Mouse (Mus musculus): ENCODE results near the gene Zscan2. TPM values are rescaled to one million over a fixed set of nuclear protein-coding genes. Genes with fewer than 3 reads are reported as not detected.

The Zscan2 gene
- polyA plus RNA-seq, 1 experiment from 2014 or later, result 0.26 TPM

- Histone ChIP-seq H3K27me3 (no peaks in the 10 kb centered on the region), H3K9me3 (replicated peaks) (no peaks in the 10 kb centered on the region), H3K4me2 (no peak overlapping the region), H3K4me1 (replicated peaks) (peaks cover 46% of the 10 kb centered on the region), H3K36me3 (replicated peaks) (0 out of 2 replicates have a peak, but pooled peaks cover 8% of the 10 kb centered on the region), H3K27ac (replicated peaks) (no peak overlapping the region), H3K9ac (no peak overlapping the region), H3K4me3 (replicated peaks) (no peak overlapping the region)
- 69% methylated on average over 5 of the region's 5 CpGs for WGBS (ENCODE audit: insufficient replicate concordance)
- ATAC-seq (ENCODE audit: insufficient read depth), result no peak
Observed at GRCm38 (mm10) chr7:80863520-80863919, 2.8 kb downstream of the Zscan2 start.

GRCm38 (mm10) chr7:80864151-80864550, 3.4 kb downstream of the Zscan2 start:
- Histone ChIP-seq H3K4me1 (replicated peaks) (peaks cover 46% of the 10 kb centered on the region), H3K27ac (replicated peaks) (0 out of 2 replicates have a peak overlapping the region, but pooled peaks have one; percentile 64), H3K4me3 (replicated peaks) (no peak overlapping the region), H3K36me3 (replicated peaks) (0 out of 2 replicates have a peak, but pooled peaks cover 11% of the 10 kb centered on the region), H3K27me3 (no peaks in the 10 kb centered on the region), H3K9ac (no peak overlapping the region), H3K4me2 (no peak overlapping the region), H3K9me3 (replicated peaks) (no peaks in the 10 kb centered on the region)
- no peak for ATAC-seq (ENCODE audit: insufficient read depth)
- 24% methylated on average over 1 of the region's 1 CpGs for WGBS (ENCODE audit: insufficient replicate concordance)

DNA sequence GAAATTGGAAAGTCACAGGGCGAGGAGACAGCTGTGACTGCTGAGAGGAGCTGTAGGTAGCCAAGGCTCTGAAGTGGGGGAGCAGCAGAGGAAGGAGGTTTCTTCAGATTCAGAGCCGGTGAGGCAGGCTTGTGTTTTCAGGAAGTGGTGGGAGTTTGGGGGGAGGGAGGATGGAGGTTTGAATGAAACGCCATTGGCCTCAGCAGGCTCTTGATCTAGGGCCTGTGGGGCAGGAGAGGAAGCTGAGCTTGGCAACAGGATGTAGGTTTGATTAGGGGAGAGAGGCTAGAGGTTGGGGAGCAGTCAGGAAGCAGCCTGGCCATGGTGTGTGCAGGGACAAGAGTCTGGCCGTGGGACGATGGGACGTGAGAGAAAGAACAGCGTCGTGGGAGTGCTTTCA, 4.1 kb downstream of the Zscan2 start:
- no peaks in the 10 kb centered on the region for H3K9me3 ChIP-seq (replicated peaks)
- H3K27ac ChIP-seq (replicated peaks), result peak overlapping the region; percentile 64
- H3K4me1 ChIP-seq (replicated peaks), result peaks cover 45% of the 10 kb centered on the region
- WGBS (ENCODE audit: insufficient replicate concordance), result 15% methylated on average over 8 of the region's 8 CpGs
- no peak overlapping the region for H3K4me3 ChIP-seq (replicated peaks)
- 0 out of 2 replicates have a peak, but pooled peaks cover 14% of the 10 kb centered on the region for H3K36me3 ChIP-seq (replicated peaks)
- H3K4me2 ChIP-seq, result peak overlapping the region; percentile 21
- H3K9ac ChIP-seq, result no peak overlapping the region
- no peaks in the 10 kb centered on the region for H3K27me3 ChIP-seq
- ATAC-seq (ENCODE audit: insufficient read depth), result no peak

GRCm38 (mm10) chr7:80865521-80865920, 4.8 kb downstream of the Zscan2 start:
- H3K27ac ChIP-seq (replicated peaks), result peak overlapping the region; percentile 64
- H3K4me3 ChIP-seq (replicated peaks), result no peak overlapping the region
- peak overlapping the region; percentile 21; the same call in 1 of the 2 replicates for H3K4me2 ChIP-seq
- no peak for ATAC-seq (ENCODE audit: insufficient read depth)
- H3K9ac ChIP-seq, result no peak overlapping the region
- no peaks in the 10 kb centered on the region for H3K27me3 ChIP-seq
- peaks cover 38% of the 10 kb centered on the region for H3K4me1 ChIP-seq (replicated peaks)
- 64% methylated on average over 7 of the region's 7 CpGs for WGBS (ENCODE audit: insufficient replicate concordance)
- no peaks in the 10 kb centered on the region for H3K9me3 ChIP-seq (replicated peaks)
- 0 out of 2 replicates have a peak, but pooled peaks cover 14% of the 10 kb centered on the region for H3K36me3 ChIP-seq (replicated peaks)

DNA sequence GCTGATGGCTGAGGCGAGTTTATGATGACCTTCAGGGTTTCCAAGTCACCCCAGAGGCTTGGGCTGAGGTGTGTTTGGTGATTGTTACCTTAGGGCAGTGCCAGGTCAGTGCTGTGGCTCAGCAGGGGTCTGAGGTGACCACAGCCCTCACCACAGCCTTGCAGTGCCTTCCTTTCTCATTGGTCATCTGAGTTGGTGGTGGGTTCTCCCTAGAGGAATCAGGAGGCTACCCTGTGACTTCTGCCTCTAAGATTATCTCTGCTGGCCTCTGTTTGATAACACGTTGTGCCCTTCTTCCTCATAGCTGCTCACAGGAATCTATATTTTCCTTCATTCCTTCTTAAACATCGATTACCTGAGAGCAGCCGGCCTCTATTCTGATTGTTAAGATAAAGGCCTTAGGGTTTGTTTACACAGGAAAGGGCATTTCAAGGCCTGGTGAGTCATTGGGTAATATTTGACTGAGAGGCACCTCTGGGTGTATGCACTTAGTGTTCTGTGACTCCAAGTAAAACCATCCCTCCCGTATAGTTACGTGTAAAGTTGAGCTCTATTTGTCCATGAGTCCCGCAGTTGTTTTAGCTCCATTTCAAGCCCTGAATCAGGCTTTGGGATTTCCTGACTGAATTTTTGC, 5.9 kb downstream of the Zscan2 start:
- H3K4me3 ChIP-seq (replicated peaks), result no peak overlapping the region
- 50% methylated on average over 7 of the region's 7 CpGs for WGBS (ENCODE audit: insufficient replicate concordance)
- H3K36me3 ChIP-seq (replicated peaks), result 0 out of 2 replicates have a peak, but pooled peaks cover 14% of the 10 kb centered on the region
- H3K9ac ChIP-seq, result no peak overlapping the region
- peaks cover 28% of the 10 kb centered on the region for H3K4me1 ChIP-seq (replicated peaks)
- no peaks in the 10 kb centered on the region for H3K27me3 ChIP-seq
- no peak overlapping the region for H3K4me2 ChIP-seq
- peak overlapping the region; percentile 39; the same call in 1 of the 2 replicates for H3K27ac ChIP-seq (replicated peaks)
- 0 out of 2 replicates have a peak, but pooled peaks have one; percentile 39 for ATAC-seq (ENCODE audit: insufficient read depth)
- no peaks in the 10 kb centered on the region for H3K9me3 ChIP-seq (replicated peaks)

DNA sequence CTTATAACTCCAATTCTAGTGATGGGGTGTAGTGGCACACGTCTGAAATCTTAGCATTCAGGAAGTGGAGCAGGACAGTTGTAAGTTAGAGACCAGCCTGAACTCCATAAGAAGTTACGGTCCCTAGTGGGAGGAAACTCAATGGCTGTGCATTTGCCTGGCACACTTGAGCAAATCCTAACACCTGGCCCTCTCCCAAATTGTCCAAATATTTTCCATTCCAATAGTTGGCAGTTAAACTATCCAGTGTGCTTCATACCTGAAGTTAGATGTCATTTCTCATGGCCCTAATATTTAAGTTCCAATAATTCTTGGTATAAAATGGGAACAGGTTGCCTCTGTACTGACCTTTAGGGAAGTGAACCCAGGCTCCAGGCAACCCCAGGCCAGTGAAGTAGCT, 8.0 kb downstream of the Zscan2 start:
- H3K36me3 ChIP-seq (replicated peaks), result peaks cover 16% of the 10 kb centered on the region; the same call in 1 of the 2 replicates
- 70% methylated on average over 2 of the region's 2 CpGs for WGBS (ENCODE audit: insufficient replicate concordance)
- peaks cover 26% of the 10 kb centered on the region for H3K4me1 ChIP-seq (replicated peaks)
- H3K27me3 ChIP-seq, result no peaks in the 10 kb centered on the region
- no peak overlapping the region for H3K9ac ChIP-seq
- no peak overlapping the region for H3K4me3 ChIP-seq (replicated peaks)
- ATAC-seq (ENCODE audit: insufficient read depth), result no peak
- no peak overlapping the region for H3K27ac ChIP-seq (replicated peaks)
- no peaks in the 10 kb centered on the region for H3K9me3 ChIP-seq (replicated peaks)
- H3K4me2 ChIP-seq, result no peak overlapping the region

DNA sequence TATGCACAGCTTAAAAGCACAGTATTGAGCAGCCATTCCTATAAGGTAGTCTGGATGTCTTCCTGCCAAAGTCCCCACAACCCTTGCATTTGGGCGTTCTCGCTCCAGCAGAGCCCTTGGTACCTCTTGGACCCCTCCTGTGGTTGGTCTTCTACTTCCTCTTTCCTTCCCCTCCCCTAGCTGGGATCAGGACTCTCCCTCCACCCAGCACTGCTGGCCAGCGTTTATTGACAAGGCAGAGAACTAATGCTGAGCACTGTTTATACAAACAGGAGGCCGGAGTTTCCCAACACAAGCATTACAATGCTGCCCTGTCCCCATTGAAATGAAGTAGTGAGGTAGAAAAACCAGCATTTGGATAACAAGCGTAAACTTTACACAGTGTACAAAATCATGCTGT, 12.3 kb downstream of the Zscan2 start:
- H3K4me3 ChIP-seq (replicated peaks), result no peak overlapping the region
- H3K9me3 ChIP-seq (replicated peaks), result no peaks in the 10 kb centered on the region
- H3K36me3 ChIP-seq (replicated peaks), result peaks cover 27% of the 10 kb centered on the region
- no peak overlapping the region for H3K4me2 ChIP-seq
- WGBS (ENCODE audit: insufficient replicate concordance), result 47% methylated on average over 5 of the region's 5 CpGs
- 0 out of 2 replicates have a peak overlapping the region, but pooled peaks have one; percentile 29 for H3K27ac ChIP-seq (replicated peaks)
- H3K9ac ChIP-seq, result no peak overlapping the region
- ATAC-seq (ENCODE audit: insufficient read depth), result peak; percentile 9; the same call in 1 of the 2 replicates
- H3K27me3 ChIP-seq, result no peaks in the 10 kb centered on the region
- peaks cover 17% of the 10 kb centered on the region for H3K4me1 ChIP-seq (replicated peaks)

DNA sequence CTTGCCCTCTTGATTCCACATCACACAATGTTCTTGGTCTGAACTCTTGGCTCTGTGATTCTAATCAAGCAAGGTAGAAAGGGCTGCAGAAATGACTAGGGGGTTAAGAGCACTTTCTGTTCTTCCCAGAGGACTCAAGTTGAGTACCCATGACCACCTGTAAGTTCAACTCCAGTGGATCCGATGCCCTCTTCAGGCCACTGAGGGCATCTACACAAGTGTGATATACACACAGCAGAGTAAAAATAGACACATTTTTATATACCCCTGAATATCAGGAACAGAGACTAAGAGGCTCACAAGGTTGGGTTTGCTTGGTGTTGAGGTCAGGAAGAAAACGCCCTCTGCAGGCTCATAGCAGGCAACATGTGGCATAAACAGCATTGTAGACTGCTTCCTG, 12.9 kb downstream of the Zscan2 start:
- Histone ChIP-seq H3K36me3 (replicated peaks) (peaks cover 26% of the 10 kb centered on the region), H3K4me1 (replicated peaks) (peaks cover 17% of the 10 kb centered on the region), H3K9ac (no peak overlapping the region), H3K4me2 (no peak overlapping the region), H3K4me3 (replicated peaks) (no peak overlapping the region), H3K27me3 (no peaks in the 10 kb centered on the region), H3K27ac (replicated peaks) (no peak overlapping the region), H3K9me3 (replicated peaks) (no peaks in the 10 kb centered on the region)
- ATAC-seq (ENCODE audit: insufficient read depth), result no peak
- WGBS (ENCODE audit: insufficient replicate concordance), result 73% methylated on average over 2 of the region's 2 CpGs

DNA sequence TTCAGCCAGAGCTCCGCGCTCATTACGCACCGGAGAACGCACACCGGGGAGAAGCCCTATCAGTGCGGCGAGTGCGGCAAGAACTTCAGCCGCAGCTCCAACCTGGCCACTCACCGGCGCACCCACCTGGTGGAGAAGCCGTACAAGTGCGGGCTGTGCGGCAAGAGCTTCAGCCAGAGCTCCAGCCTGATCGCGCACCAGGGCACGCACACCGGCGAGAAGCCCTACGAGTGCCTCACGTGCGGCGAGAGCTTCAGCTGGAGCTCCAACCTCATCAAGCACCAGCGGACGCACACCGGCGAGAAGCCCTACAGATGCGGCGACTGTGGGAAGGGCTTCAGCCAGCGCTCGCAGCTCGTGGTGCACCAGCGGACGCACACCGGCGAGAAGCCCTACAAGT, 15.0 kb downstream of the Zscan2 start:
- no peak overlapping the region for H3K9ac ChIP-seq
- peaks cover 17% of the 10 kb centered on the region for H3K4me1 ChIP-seq (replicated peaks)
- no peak overlapping the region for H3K27ac ChIP-seq (replicated peaks)
- H3K4me3 ChIP-seq (replicated peaks), result no peak overlapping the region
- no peak for ATAC-seq (ENCODE audit: insufficient read depth)
- H3K36me3 ChIP-seq (replicated peaks), result peaks cover 20% of the 10 kb centered on the region
- no peaks in the 10 kb centered on the region for H3K9me3 ChIP-seq (replicated peaks)
- WGBS (ENCODE audit: insufficient replicate concordance), result 77% methylated on average over 37 of the region's 37 CpGs
- no peaks in the 10 kb centered on the region for H3K27me3 ChIP-seq
- no peak overlapping the region for H3K4me2 ChIP-seq

- H3K27ac ChIP-seq (replicated peaks), result no peak overlapping the region
Observed at GRCm38 (mm10) chr7:80882830-80883505, 22.2 kb downstream of the Zscan2 start.

GRCm38 (mm10) chr7:80885666-80886065, 24.9 kb downstream of the Zscan2 start:
- H3K9ac ChIP-seq, result no peak overlapping the region
- peaks cover under 1% of the 10 kb centered on the region for H3K36me3 ChIP-seq (replicated peaks)
- H3K4me2 ChIP-seq, result no peak overlapping the region
- H3K4me3 ChIP-seq (replicated peaks), result no peak overlapping the region
- 18% methylated on average over 1 of the region's 1 CpGs for WGBS (ENCODE audit: insufficient replicate concordance)
- H3K27ac ChIP-seq (replicated peaks), result no peak overlapping the region
- H3K9me3 ChIP-seq (replicated peaks), result no peaks in the 10 kb centered on the region
- peaks cover 21% of the 10 kb centered on the region for H3K4me1 ChIP-seq (replicated peaks)
- H3K27me3 ChIP-seq, result no peaks in the 10 kb centered on the region
- no peak for ATAC-seq (ENCODE audit: insufficient read depth)

More at GRCm38 (mm10) chr7:80882830-80883505, 22.2 kb downstream of the Zscan2 start:
- H3K4me2 ChIP-seq, result peak overlapping the region; percentile 58
- no peaks in the 10 kb centered on the region for H3K27me3 ChIP-seq
- H3K9ac ChIP-seq, result no peak overlapping the region
- H3K4me3 ChIP-seq (replicated peaks), result peak overlapping the region; percentile 26
- peak; percentile 84 for ATAC-seq (ENCODE audit: insufficient read depth)
- peaks cover 12% of the 10 kb centered on the region for H3K4me1 ChIP-seq (replicated peaks)
- no peaks in the 10 kb centered on the region for H3K9me3 ChIP-seq (replicated peaks)
- 8% methylated on average over 14 of the region's 14 CpGs for WGBS (ENCODE audit: insufficient replicate concordance)
- no peaks in the 10 kb centered on the region for H3K36me3 ChIP-seq (replicated peaks)

Data from liver, embryonic 15.5 days (tissue).